Mouse (Mus musculus) small intestine, adult 2 months (tissue): ENCODE results near the gene Akap8.

Experiments used
- CTCF ChIP-seq: fragments of 200-500 bp; IDR thresholded peaks from 2 replicates; pipeline ENCODE4 v1.5.1; 2012; ENCODE audit warnings: low read depth, mild to moderate bottlenecking, control low read depth, inconsistent platforms, low read length, moderate library complexity, mixed read lengths; ENCODE audit not compliant: insufficient replicate concordance, insufficient read length; ENCODE audit errors: extremely low read depth
- POLR2A ChIP-seq: fragments of 200-500 bp; IDR thresholded peaks from 2 replicates; pipeline ENCODE4 v1.6.1; 2012; ENCODE audit warnings: low read depth, mild to moderate bottlenecking, control low read depth, inconsistent platforms, low read length, moderate library complexity

GRCm38 (mm10) chr17:32367706-32368105 is 46.7 kb upstream of the Akap8 start:
- TF ChIP-seq CTCF: no peak
- no peak for TF ChIP-seq POLR2A
